Mouse (Mus musculus) lung, embryonic 15.5 days (tissue): ENCODE results near the gene Optc. TPM values are rescaled to one million over a fixed set of nuclear protein-coding genes. Genes with fewer than 3 reads are reported as not detected.

Experiments
- ATAC-seq: fragments of 200-750 bp; cut with Nextera tagmentation; 2 replicates; pipeline ENCODE4 v1.8.0; 2017; ENCODE audit warnings: moderate number of reproducible peaks, borderline replicate concordance; ENCODE audit not compliant: low FRiP score, low TSS enrichment; ENCODE audit errors: extremely low read depth
- H3K27ac ChIP-seq: fragments of 300-500 bp; sonication (generic); 2 replicates; pipeline ENCODE4 v1.5.1; 2015; ENCODE audit warnings: moderate library complexity, mild to moderate bottlenecking, inconsistent platforms
- H3K27me3 ChIP-seq: fragments of 300-500 bp; sonication (generic); 2 replicates; pipeline ENCODE4 v1.6.1; 2015; ENCODE audit warnings: inconsistent platforms
- H3K36me3 ChIP-seq: fragments of 300-500 bp; sonication (generic); 2 replicates; pipeline ENCODE4 v1.6.1; 2015; ENCODE audit warnings: inconsistent platforms
- H3K4me1 ChIP-seq: fragments of 300-500 bp; sonication (generic); 2 replicates; pipeline ENCODE4 v1.6.1; 2015; ENCODE audit warnings: inconsistent platforms
- H3K4me2 ChIP-seq: fragments of 300-500 bp; sonication (generic); 2 replicates; pipeline ENCODE4 v1.6.1; 2015; ENCODE audit warnings: inconsistent platforms, mild to moderate bottlenecking, moderate library complexity
- H3K4me3 ChIP-seq: fragments of 300-500 bp; sonication (generic); 2 replicates; pipeline ENCODE4 v1.5.1; 2015; ENCODE audit warnings: mild to moderate bottlenecking, inconsistent platforms
- H3K9ac ChIP-seq: fragments of 300-500 bp; sonication (generic); 2 replicates; pipeline ENCODE4 v1.6.1; 2015; ENCODE audit warnings: inconsistent platforms
- H3K9me3 ChIP-seq: fragments of 300-500 bp; sonication (generic); 2 replicates; pipeline ENCODE4 v1.6.1; 2016; ENCODE audit warnings: inconsistent platforms
- WGBS: fragments of 180-500 bp; shearing (Covaris S2); methylation state at CpG from one replicate; pipeline ENCODE4 v1.1.7; 2015; 5-methylcytosine and 5-hydroxymethylcytosine counted together
- polyA plus RNA-seq: library from polyadenylated mRNA; unstranded; fragments of >200 nt; fragmentation: Nextera tagmentation; extraction: Ambion mirVana; gene quantifications from 2 replicates; pipeline ENCODE4 v1.2.1, GENCODE M21; 2015

Gene Optc
- 0.67 and 0.81 TPM in 2 replicates for polyA plus RNA-seq

GRCm38 (mm10) chr1:133907949-133908658 lies at the start of gene Optc:
Gene Optc (minus strand): TSS chr1:133907999.
- H3K9me3 ChIP-seq = no peaks in the 10 kb centered on the region
- H3K4me2 ChIP-seq = peak within 1 kb of the TSS; percentile 92
- peak within 1 kb of the TSS; percentile 86 for H3K27ac ChIP-seq
- H3K36me3 ChIP-seq = no peaks in the 10 kb centered on the region
- 2% methylated on average over 27 of the region's 30 CpGs for WGBS
- peaks cover 4% of the 10 kb centered on the region; the same call in 1 of the 2 replicates for H3K27me3 ChIP-seq
- H3K4me1 ChIP-seq = peaks cover 41% of the 10 kb centered on the region
- ATAC-seq = peak; percentile 78
- H3K9ac ChIP-seq = peak within 1 kb of the TSS; percentile 53
- peak within 1 kb of the TSS; percentile 42 for H3K4me3 ChIP-seq

GRCm38 (mm10) chr1:133954009-133954408 lies 46.2 kb upstream of the Optc start:
- no peak overlapping the region for H3K27ac ChIP-seq
- H3K36me3 ChIP-seq = no peaks in the 10 kb centered on the region
- no peaks in the 10 kb centered on the region for H3K27me3 ChIP-seq
- no peaks in the 10 kb centered on the region for H3K9me3 ChIP-seq
- H3K4me2 ChIP-seq = no peak overlapping the region
- no peak for ATAC-seq
- H3K9ac ChIP-seq = no peak overlapping the region
- peaks cover 28% of the 10 kb centered on the region for H3K4me1 ChIP-seq
- 33% methylated on average over 2 of the region's 2 CpGs for WGBS
- no peak overlapping the region for H3K4me3 ChIP-seq

GRCm38 (mm10) chr1:133953261-133953742 lies 45.5 kb upstream of the Optc start:
- Histone ChIP-seq H3K4me3 (no peak overlapping the region), H3K36me3 (no peaks in the 10 kb centered on the region), H3K27me3 (no peaks in the 10 kb centered on the region), H3K27ac (no peak overlapping the region), H3K9ac (no peak overlapping the region), H3K4me2 (no peak overlapping the region), H3K4me1 (peaks cover 28% of the 10 kb centered on the region), H3K9me3 (no peaks in the 10 kb centered on the region)
- no peak for ATAC-seq
- WGBS = 32% methylated on average over 9 of the region's 9 CpGs

- no peak overlapping the region for H3K27ac ChIP-seq
- WGBS = 36% methylated on average over 6 of the region's 6 CpGs
- H3K27me3 ChIP-seq = no peaks in the 10 kb centered on the region
- no peak overlapping the region for H3K4me3 ChIP-seq
- H3K9me3 ChIP-seq = no peaks in the 10 kb centered on the region
- H3K9ac ChIP-seq = no peak overlapping the region
- no peaks in the 10 kb centered on the region for H3K36me3 ChIP-seq
- 0 out of 2 replicates have a peak, but pooled peaks have one; percentile 31 for ATAC-seq
- H3K4me1 ChIP-seq = peaks cover 28% of the 10 kb centered on the region
- H3K4me2 ChIP-seq = no peak overlapping the region
Observed at GRCm38 (mm10) chr1:133951598-133951997, 43.8 kb upstream of the Optc start.

- no peaks in the 10 kb centered on the region for H3K27me3 ChIP-seq
- H3K4me3 ChIP-seq = no peak overlapping the region
- 47% methylated on average over 7 of the region's 7 CpGs for WGBS
- H3K4me1 ChIP-seq = peaks cover 28% of the 10 kb centered on the region
- H3K36me3 ChIP-seq = no peaks in the 10 kb centered on the region
- no peak overlapping the region for H3K27ac ChIP-seq
- no peak overlapping the region for H3K9ac ChIP-seq
- H3K9me3 ChIP-seq = no peaks in the 10 kb centered on the region
- H3K4me2 ChIP-seq = no peak overlapping the region
- no peak for ATAC-seq
Observed at GRCm38 (mm10) chr1:133950061-133950782, 42.4 kb upstream of the Optc start.

- WGBS = 94% methylated on average over 3 of the region's 3 CpGs
- Histone ChIP-seq H3K36me3 (no peaks in the 10 kb centered on the region), H3K27ac (no peak overlapping the region), H3K9ac (no peak overlapping the region), H3K9me3 (no peaks in the 10 kb centered on the region), H3K4me3 (no peak overlapping the region), H3K4me2 (no peak overlapping the region), H3K4me1 (peaks cover 19% of the 10 kb centered on the region), H3K27me3 (no peaks in the 10 kb centered on the region)
- ATAC-seq = no peak
Observed at GRCm38 (mm10) chr1:133945106-133945505, 37.3 kb upstream of the Optc start.

GRCm38 (mm10) chr1:133941904-133942303 lies 34.1 kb upstream of the Optc start:
- H3K4me1 ChIP-seq = peaks cover 19% of the 10 kb centered on the region
- H3K9me3 ChIP-seq = no peaks in the 10 kb centered on the region
- H3K27me3 ChIP-seq = no peaks in the 10 kb centered on the region
- peak overlapping the region; percentile 70 for H3K27ac ChIP-seq
- no peaks in the 10 kb centered on the region for H3K36me3 ChIP-seq
- H3K4me3 ChIP-seq = no peak overlapping the region
- ATAC-seq = 0 out of 2 replicates have a peak, but pooled peaks have one; percentile 1
- WGBS = 69% methylated on average over 3 of the region's 3 CpGs
- H3K9ac ChIP-seq = no peak overlapping the region
- no peak overlapping the region for H3K4me2 ChIP-seq

GRCm38 (mm10) chr1:133941158-133941860 lies 33.5 kb upstream of the Optc start:
- Histone ChIP-seq H3K4me1 (peaks cover 19% of the 10 kb centered on the region), H3K4me3 (no peak overlapping the region)
- peak; percentile 81 for ATAC-seq

GRCm38 (mm10) chr1:133940481-133941092 lies 32.8 kb upstream of the Optc start:
- 73% methylated on average over 3 of the region's 3 CpGs for WGBS
- peak overlapping the region; percentile 70 for H3K27ac ChIP-seq

More at GRCm38 (mm10) chr1:133941158-133941860, 33.5 kb upstream of the Optc start:
- Histone ChIP-seq H3K36me3 (no peaks in the 10 kb centered on the region), H3K9me3 (no peaks in the 10 kb centered on the region), H3K4me2 (no peak overlapping the region), H3K27me3 (no peaks in the 10 kb centered on the region), H3K27ac (peak overlapping the region; percentile 70), H3K9ac (no peak overlapping the region)
- WGBS = 24% methylated on average over 11 of the region's 11 CpGs

GRCm38 (mm10) chr1:133939708-133940107 lies 31.9 kb upstream of the Optc start:
- Histone ChIP-seq H3K9me3 (no peaks in the 10 kb centered on the region), H3K27me3 (no peaks in the 10 kb centered on the region), H3K27ac (no peak overlapping the region), H3K4me3 (no peak overlapping the region), H3K9ac (no peak overlapping the region), H3K4me1 (peaks cover 22% of the 10 kb centered on the region), H3K4me2 (no peak overlapping the region), H3K36me3 (no peaks in the 10 kb centered on the region)
- ATAC-seq = no peak
- WGBS = 85% methylated on average over 8 of the region's 8 CpGs

More at GRCm38 (mm10) chr1:133940481-133941092, 32.8 kb upstream of the Optc start:
- H3K36me3 ChIP-seq = no peaks in the 10 kb centered on the region
- H3K9me3 ChIP-seq = no peaks in the 10 kb centered on the region
- no peaks in the 10 kb centered on the region for H3K27me3 ChIP-seq
- no peak for ATAC-seq
- no peak overlapping the region for H3K9ac ChIP-seq
- no peak overlapping the region for H3K4me2 ChIP-seq
- H3K4me1 ChIP-seq = peaks cover 19% of the 10 kb centered on the region
- no peak overlapping the region for H3K4me3 ChIP-seq

- H3K9me3 ChIP-seq = no peaks in the 10 kb centered on the region
- H3K9ac ChIP-seq = no peak overlapping the region
- H3K36me3 ChIP-seq = no peaks in the 10 kb centered on the region
- 65% methylated on average over 2 of the region's 3 CpGs for WGBS
- H3K4me1 ChIP-seq = peaks cover 19% of the 10 kb centered on the region
- H3K27me3 ChIP-seq = no peaks in the 10 kb centered on the region
- no peak for ATAC-seq
- H3K27ac ChIP-seq = no peak overlapping the region
- no peak overlapping the region for H3K4me2 ChIP-seq
- H3K4me3 ChIP-seq = no peak overlapping the region
Observed at GRCm38 (mm10) chr1:133936169-133936568, 28.4 kb upstream of the Optc start.
